Mouse (Mus musculus) lung, adult 2 months (tissue): ENCODE measurements around the gene BC049730. TPM values are rescaled to one million over a fixed set of nuclear protein-coding genes. Genes with fewer than 3 reads are reported as not detected.
"Not testable (repeated sequence)": the region's sequence is repeated elsewhere in the genome, so short reads cannot be mapped to it uniquely, and the experiment has no call there.

Experiments used
- DNase-seq: peaks from one replicate; pipeline ENCODE4 v3.0.0; 2022
- H3K4me1 ChIP-seq: fragments of 200-500 bp; 2 replicates; pipeline ENCODE4 v1.6.1; 2011; ENCODE audit warnings: low read length; ENCODE audit not compliant: control insufficient read depth, insufficient read depth
- H3K4me3 ChIP-seq: fragments of 200-500 bp; replicated peaks from 2 replicates; pipeline ENCODE3; 2011; ENCODE audit warnings: low read depth, mild to moderate bottlenecking, control low read depth, low read length; ENCODE audit errors: extremely low read depth
- CTCF ChIP-seq: fragments of 200-500 bp; IDR thresholded peaks from 2 replicates; pipeline ENCODE4 v1.5.1; 2011; ENCODE audit warnings: mild to moderate bottlenecking, low read length, control low read depth; ENCODE audit not compliant: insufficient read depth
- POLR2A ChIP-seq: fragments of 200-500 bp; IDR thresholded peaks from 2 replicates; pipeline ENCODE4 v1.6.1; 2011; ENCODE audit warnings: low read depth, mild to moderate bottlenecking, control low read depth, low read length, borderline replicate concordance; ENCODE audit errors: extremely low read depth
- WGBS: fragments of 180-500 bp; shearing (Covaris S2); methylation state at CpG from one replicate; pipeline ENCODE4 v1.1.7; 2018; 5-methylcytosine and 5-hydroxymethylcytosine counted together
- polyA plus RNA-seq: library from polyadenylated mRNA; depleted of rRNA; stranded (reverse); fragments of >200 nt; gene quantifications from 2 replicates; pipeline ENCODE4 v1.2.3, GENCODE M21; 2012; rRNA removed

Gene BC049730
- polyA plus RNA-seq = not detected in 2 replicates

DNA sequence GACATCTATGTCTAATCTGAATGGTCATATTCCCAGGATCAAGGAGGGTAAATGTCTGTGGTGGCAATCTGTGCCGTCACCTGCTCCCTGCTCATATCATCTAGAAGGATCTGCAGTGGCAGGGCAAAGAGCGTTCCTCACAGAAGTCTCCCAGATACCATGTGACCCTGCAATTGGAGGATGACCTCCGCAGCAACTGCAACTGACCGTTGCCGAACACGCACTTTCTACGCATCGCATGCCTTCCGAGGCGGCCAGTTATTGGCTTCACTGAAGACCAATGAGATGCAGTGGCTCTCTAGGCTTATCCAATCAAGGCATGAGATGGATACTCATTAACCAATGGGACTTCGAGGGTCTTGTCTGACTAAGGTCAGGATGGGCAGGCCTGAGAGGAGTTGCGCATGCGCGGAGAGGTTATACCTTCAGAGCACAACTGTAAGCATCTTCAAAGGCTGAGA is at the start of gene BC049730:
BC049730 (plus strand) TSS at position 411 of the 461 bp plus-strand sequence.
- TF ChIP-seq CTCF (no peak), POLR2A (no peak)
- no peak within 1 kb of the TSS for H3K4me3 ChIP-seq
- DNase-seq = no peak

GRCm38 (mm10) chr7:24659737-24660357 is 49.2 kb upstream of the BC049730 start:
- no peak for DNase-seq
- TF ChIP-seq POLR2A = no peak
- TF ChIP-seq CTCF = no peak
- Histone ChIP-seq H3K4me3 (no peak overlapping the region), H3K4me1 (no peaks in the 10 kb centered on the region)
- WGBS = 38% methylated on average over 12 of the region's 12 CpGs

More for the DNA sequence above, at the start of gene BC049730:
- H3K4me1 ChIP-seq = no peaks in the 10 kb centered on the region
- 90% methylated on average over 14 of the region's 14 CpGs for WGBS

DNA sequence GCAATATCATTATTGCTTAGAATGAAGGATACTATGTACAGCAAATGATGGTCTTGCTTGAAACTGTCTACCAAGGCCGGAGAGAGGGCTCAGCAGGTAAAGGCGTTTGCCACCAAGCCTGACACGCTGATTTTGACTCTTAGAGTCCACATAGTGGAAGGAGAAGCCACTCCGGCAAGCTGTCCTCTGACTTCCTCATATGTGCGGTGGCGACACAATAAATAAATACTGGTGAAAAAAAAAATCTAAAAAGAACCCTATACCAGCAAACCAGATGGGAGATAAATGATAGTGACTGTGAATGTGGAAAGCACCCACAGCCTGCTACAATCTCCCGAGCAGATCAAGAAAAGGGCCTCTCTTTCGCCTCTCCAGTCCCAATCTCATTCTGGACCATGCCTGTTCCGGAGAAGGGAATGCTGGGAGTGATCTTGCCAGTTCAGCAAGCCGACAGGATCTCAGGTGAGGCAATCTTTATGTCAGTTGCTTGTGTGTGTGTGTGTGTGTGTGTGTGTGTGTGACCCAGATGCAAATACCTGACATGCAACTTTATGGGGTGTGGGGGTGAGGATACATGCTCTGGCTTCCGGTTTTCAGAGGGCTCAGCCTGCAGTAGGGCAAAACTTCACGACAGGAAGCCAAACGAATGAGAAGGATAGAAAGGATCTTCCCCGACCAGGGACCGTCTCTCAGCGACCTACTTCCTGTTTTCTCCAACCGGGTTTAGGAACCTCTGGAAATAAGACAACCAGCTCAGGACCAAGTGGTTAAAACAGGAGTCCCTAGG is 47.7 kb upstream of the BC049730 start:
- 43% methylated on average over 17 of the region's 17 CpGs for WGBS
- TF ChIP-seq POLR2A = no peak
- TF ChIP-seq CTCF = no peak
- no peak for DNase-seq
- Histone ChIP-seq H3K4me1 (no peaks in the 10 kb centered on the region), H3K4me3 (no peak overlapping the region)

- H3K4me3 ChIP-seq = no peak overlapping the region
- peak; percentile 59 for DNase-seq
- TF ChIP-seq POLR2A (no peak), CTCF (peak; percentile 83)
- WGBS = 10% methylated on average over 8 of the region's 8 CpGs
- H3K4me1 ChIP-seq = no peaks in the 10 kb centered on the region
Observed at GRCm38 (mm10) chr7:24662575-24662974, 46.5 kb upstream of the BC049730 start.

DNA sequence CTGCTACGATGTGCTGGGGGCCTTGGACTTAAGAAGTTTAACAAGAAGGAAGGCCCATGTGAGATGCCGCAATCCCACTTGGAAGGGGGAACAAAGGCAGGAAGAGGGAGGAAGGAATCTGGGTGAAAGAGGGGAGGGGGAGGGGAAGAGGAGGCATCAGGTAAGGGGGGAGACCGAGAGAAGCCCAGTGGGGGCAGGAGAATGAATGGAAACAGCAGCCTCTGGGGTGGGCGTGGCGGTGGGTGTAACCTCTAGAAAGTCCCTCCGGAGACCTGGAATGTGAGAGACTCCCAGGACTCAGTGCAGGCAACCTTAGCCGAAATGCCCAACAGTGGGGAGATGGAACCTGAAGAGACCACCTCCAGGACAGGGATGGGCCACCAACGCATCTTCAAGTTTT is 44.7 kb upstream of the BC049730 start:
- WGBS = 46% methylated on average over 8 of the region's 8 CpGs
- no peak for DNase-seq
- H3K4me1 ChIP-seq = no peaks in the 10 kb centered on the region
- no peak overlapping the region for H3K4me3 ChIP-seq
- TF ChIP-seq CTCF = no peak

DNA sequence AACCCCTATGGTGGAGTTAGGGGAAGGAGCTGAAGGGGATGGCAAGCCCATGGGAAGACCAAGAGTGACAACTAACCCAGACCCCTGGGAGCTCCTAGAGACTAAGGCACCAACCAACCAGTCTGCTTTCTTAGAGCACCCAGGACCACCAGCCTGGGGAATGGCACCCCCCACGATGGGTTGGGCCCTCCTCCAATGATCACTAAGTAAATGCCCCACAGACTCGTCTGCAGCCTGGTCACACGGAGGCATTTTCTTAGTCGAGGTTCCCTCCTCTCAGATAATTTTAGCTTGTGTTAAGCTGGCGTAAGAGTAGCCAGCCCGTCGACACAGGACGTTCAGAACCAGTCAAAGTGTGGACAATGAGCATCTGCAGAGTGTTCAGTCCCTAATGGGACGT is 44.1 kb upstream of the BC049730 start:
- no peaks in the 10 kb centered on the region for H3K4me1 ChIP-seq
- TF ChIP-seq POLR2A = no peak
- no peak for TF ChIP-seq CTCF
- no peak overlapping the region for H3K4me3 ChIP-seq
- no peak for DNase-seq
- 80% methylated on average over 9 of the region's 9 CpGs for WGBS

GRCm38 (mm10) chr7:24671944-24672439 is 37.0 kb upstream of the BC049730 start:
- H3K4me3 ChIP-seq = no peak overlapping the region
- TF ChIP-seq CTCF (no peak), POLR2A (no peak)
- DNase-seq = no peak
- WGBS = 87% methylated on average over 23 of the region's 23 CpGs
- no peaks in the 10 kb centered on the region for H3K4me1 ChIP-seq

DNA sequence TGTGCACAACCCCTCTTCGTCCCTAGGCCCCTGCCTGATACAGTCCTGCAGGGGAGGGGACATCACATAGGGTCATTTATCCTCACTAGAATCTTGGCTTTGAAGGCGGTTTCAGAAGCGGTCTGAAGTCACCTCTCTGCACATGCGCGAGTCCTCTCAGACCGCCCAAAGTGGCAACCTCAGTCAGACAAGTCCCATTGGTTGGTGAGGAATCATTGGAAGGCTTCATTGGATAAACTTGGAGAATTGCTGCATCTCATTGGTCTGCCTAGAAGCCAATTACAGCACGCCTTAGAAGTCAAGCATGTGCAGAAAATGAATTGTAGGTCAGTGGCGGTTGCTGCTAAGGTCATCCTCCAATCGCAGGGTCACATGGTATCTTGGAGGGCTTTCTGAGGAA is 32.5 kb upstream of the BC049730 start, which contains the start of gene Tex101:
Tex101 (minus strand) TSS at position 101 of the 400 bp plus-strand sequence.
- WGBS = 84% methylated on average over 9 of the region's 9 CpGs
- H3K4me3 ChIP-seq = no peak within 1 kb of the TSS
- H3K4me1 ChIP-seq = no peaks in the 10 kb centered on the region
- TF ChIP-seq CTCF = no peak
- no peak for TF ChIP-seq POLR2A
- no peak for DNase-seq

- not testable (repeated sequence) for DNase-seq, H3K4me3 ChIP-seq, H3K4me1 ChIP-seq
- WGBS = 67% methylated on average over 7 of the region's 7 CpGs
Observed at GRCm38 (mm10) chr7:24684121-24684520, 24.9 kb upstream of the BC049730 start.

DNA sequence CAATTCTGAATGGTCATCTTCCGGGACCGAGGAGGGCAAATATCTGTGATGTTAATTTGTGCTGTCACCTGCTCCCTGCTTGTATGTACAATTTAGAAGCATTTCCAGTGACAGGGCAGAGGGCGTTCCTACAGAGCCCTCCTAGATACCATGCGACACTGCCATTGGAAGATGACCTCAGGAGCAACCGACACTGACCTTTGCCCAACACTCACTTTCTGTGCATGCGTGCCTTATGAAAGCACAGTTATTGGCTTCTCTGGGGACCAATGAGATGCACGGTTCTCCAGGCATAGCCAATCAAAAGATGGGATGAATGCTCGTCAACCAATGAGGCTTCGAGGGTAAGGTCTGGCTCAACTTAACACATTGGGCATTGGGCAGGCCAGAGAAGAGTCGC is 21.5 kb upstream of the BC049730 start:
- not testable (repeated sequence) for H3K4me1 ChIP-seq, DNase-seq, H3K4me3 ChIP-seq
- WGBS = 91% methylated on average over 10 of the region's 10 CpGs

DNA sequence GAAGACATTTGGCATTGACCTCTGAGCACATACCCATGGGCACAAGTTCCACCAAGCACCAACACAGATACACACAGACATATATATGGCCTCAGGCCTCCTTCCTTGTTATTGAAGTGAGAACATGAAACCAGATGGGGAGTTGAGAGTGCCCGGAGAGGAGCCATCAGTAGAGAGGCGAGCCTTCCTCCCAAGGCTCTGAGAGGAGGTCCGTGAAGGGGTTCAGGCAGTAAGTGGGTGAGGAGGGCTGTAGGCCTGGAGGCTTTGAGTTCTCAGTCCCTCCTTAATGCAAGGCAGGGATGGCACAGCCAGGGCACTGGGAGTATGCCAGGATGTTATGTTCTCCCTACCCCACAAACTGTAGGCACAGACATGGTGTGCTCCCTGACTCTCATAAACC is 16.3 kb upstream of the BC049730 start:
- not testable (repeated sequence) for H3K4me1 ChIP-seq
- WGBS = 63% methylated on average over 3 of the region's 3 CpGs

DNA sequence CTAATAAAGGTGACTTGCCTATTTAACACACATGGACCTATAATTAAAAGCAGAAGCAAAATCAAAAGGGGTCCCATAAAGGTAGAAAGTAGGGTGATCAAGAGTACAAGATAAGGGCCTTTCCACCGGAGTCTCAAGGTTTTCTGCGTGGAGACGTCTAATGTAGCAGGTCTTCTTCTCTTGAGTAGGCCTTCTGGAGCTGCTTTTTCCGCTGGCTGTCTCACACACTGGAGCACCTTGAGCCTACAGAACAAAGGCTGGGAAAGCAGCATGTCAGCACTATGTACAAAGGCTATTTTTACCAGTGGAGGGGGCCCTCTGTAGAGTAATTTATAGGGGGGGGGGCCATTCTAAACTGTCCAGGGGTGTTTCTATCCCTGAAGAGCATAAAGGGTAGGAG is 11.2 kb upstream of the BC049730 start:
- DNase-seq, H3K4me1 ChIP-seq, H3K4me3 ChIP-seq: not testable (repeated sequence)
- WGBS = 89% methylated on average over 4 of the region's 4 CpGs

More for the DNA sequence above, 16.3 kb upstream of the BC049730 start:
- not testable (repeated sequence) for DNase-seq, H3K4me3 ChIP-seq

- H3K4me1 ChIP-seq, DNase-seq, H3K4me3 ChIP-seq: not testable (repeated sequence)
- 69% methylated on average over 9 of the region's 9 CpGs for WGBS
Observed at GRCm38 (mm10) chr7:24702841-24703240, 6.2 kb upstream of the BC049730 start.
